Mouse (Mus musculus): ENCODE measurements around the gene C1ql4.

GRCm38 (mm10) chr15:99111809-99112208 is 24.2 kb upstream of the C1ql4 start:
- no peak for TF ChIP-seq GATA1 (IDR thresholded peaks at IDR 0.05; ENCODE audit: borderline replicate concordance, low read length)
- TF ChIP-seq CTCF (IDR thresholded peaks at IDR 0.05; ENCODE audit: low read depth, low read length) = no peak
- TF ChIP-seq TAL1 (conservative IDR thresholded peaks at IDR 0.05; ENCODE audit: low read depth, low read length) = no peak
